Mouse (Mus musculus): Measurements from ENCODE around the gene Chid1.

Chid1 gene

GRCm38 (mm10) chr7:141477578-141478269 lies 61.9 kb downstream of the Chid1 start:
- no peak for DNase-seq (ENCODE audit: low spot score in 2 of 2)

GRCm38 (mm10) chr7:141476981-141477370 lies 62.7 kb downstream of the Chid1 start:
- DNase-seq (ENCODE audit: low spot score in 2 of 2), result no peak

GRCm38 (mm10) chr7:141476226-141476980 lies 63.3 kb downstream of the Chid1 start:
- DNase-seq (ENCODE audit: low spot score in 2 of 2), result peak; percentile 80 to 82

- DNase-seq (ENCODE audit: low spot score in 2 of 2), result no peak
Measured at GRCm38 (mm10) chr7:141475805-141476158, 63.9 kb downstream of the Chid1 start.

GRCm38 (mm10) chr7:141475011-141475804 lies 64.4 kb downstream of the Chid1 start, which contains the start of the genes Polr2l and Tspan4:
Gene Polr2l, minus strand, starts transcription at chr7:141475132.
Gene Tspan4, plus strand, starts transcription at chr7:141475240.
- DNase-seq (ENCODE audit: low spot score in 2 of 2), result peak; percentile 78 to 82

- DNase-seq (ENCODE audit: low spot score in 2 of 2), result no peak
Measured at GRCm38 (mm10) chr7:141474160-141474559, 65.5 kb downstream of the Chid1 start.

GRCm38 (mm10) chr7:141472763-141473162 lies 66.9 kb downstream of the Chid1 start:
- DNase-seq (ENCODE audit: low spot score in 2 of 2), result no peak

GRCm38 (mm10) chr7:141472226-141472625 lies 67.4 kb downstream of the Chid1 start:
- DNase-seq (ENCODE audit: low spot score in 2 of 2), result no peak

GRCm38 (mm10) chr7:141471236-141471635 lies 68.4 kb downstream of the Chid1 start:
- no peak for DNase-seq (ENCODE audit: low spot score in 2 of 2)

GRCm38 (mm10) chr7:141470637-141470944 lies 69.1 kb downstream of the Chid1 start:
- no peak for DNase-seq (ENCODE audit: low spot score in 2 of 2)

GRCm38 (mm10) chr7:141469901-141470636 lies 69.6 kb downstream of the Chid1 start:
- no peak for DNase-seq (ENCODE audit: low spot score in 2 of 2)

- no peak for DNase-seq (ENCODE audit: low spot score in 2 of 2)
Measured at GRCm38 (mm10) chr7:141469352-141469751, 70.3 kb downstream of the Chid1 start.

- peak in 1 of 2 experiments; percentile 65 for DNase-seq (ENCODE audit: low spot score in 2 of 2)
Measured at GRCm38 (mm10) chr7:141468522-141469211, 71.0 kb downstream of the Chid1 start.

GRCm38 (mm10) chr7:141468164-141468521 lies 71.5 kb downstream of the Chid1 start:
- DNase-seq (ENCODE audit: low spot score in 2 of 2), result no peak

- peak; percentile 88 to 90 for DNase-seq (ENCODE audit: low spot score in 2 of 2)
Measured at GRCm38 (mm10) chr7:141467230-141468030, 72.2 kb downstream of the Chid1 start, which contains the start of gene Cd151. Gene Cd151, plus strand, starts transcription at chr7:141467392.

GRCm38 (mm10) chr7:141466607-141467148 lies 73.0 kb downstream of the Chid1 start:
- DNase-seq (ENCODE audit: low spot score in 2 of 2), result no peak

GRCm38 (mm10) chr7:141466045-141466394 lies 73.6 kb downstream of the Chid1 start:
- no peak for DNase-seq (ENCODE audit: low spot score in 2 of 2)

GRCm38 (mm10) chr7:141465388-141466044 lies 74.1 kb downstream of the Chid1 start:
- DNase-seq (ENCODE audit: low spot score in 2 of 2), result no peak

- no peak for DNase-seq (ENCODE audit: low spot score in 2 of 2)
Measured at GRCm38 (mm10) chr7:141464603-141465201, 75.0 kb downstream of the Chid1 start.
